Mouse (Mus musculus) embryo, embryonic 10 days (tissue): ENCODE measurements around the gene Akna.

Experiments used
- DNase-seq: peaks from one replicate; pipeline ENCODE4 v3.0.0-alpha.2; 2015; ENCODE audit warnings: low spot score

Akna gene

GRCm38 (mm10) chr4:63383474-63383873, 19.7 kb downstream of the Akna start:
- DNase-seq, result no peak

- no peak for DNase-seq
Measured at GRCm38 (mm10) chr4:63382676-63383369, 20.3 kb downstream of the Akna start.

GRCm38 (mm10) chr4:63377483-63377882, 25.7 kb downstream of the Akna start:
- DNase-seq, result no peak

GRCm38 (mm10) chr4:63375367-63375766, 27.8 kb downstream of the Akna start:
- no peak for DNase-seq

GRCm38 (mm10) chr4:63374331-63374730, 28.8 kb downstream of the Akna start:
- no peak for DNase-seq

GRCm38 (mm10) chr4:63373404-63373803, 29.8 kb downstream of the Akna start:
- DNase-seq, result no peak

- DNase-seq, result peak; percentile 58
Measured at GRCm38 (mm10) chr4:63371890-63372289, 31.3 kb downstream of the Akna start.

GRCm38 (mm10) chr4:63370897-63371296, 32.3 kb downstream of the Akna start:
- no peak for DNase-seq

- peak; percentile 91 for DNase-seq
Measured at GRCm38 (mm10) chr4:63368577-63368976, 34.6 kb downstream of the Akna start.

- no peak for DNase-seq
Measured at GRCm38 (mm10) chr4:63362150-63362549, 41.0 kb downstream of the Akna start, which contains the start of gene Orm2. Gene Orm2, plus strand, starts transcription at chr4:63362449.

- DNase-seq, result no peak
Measured at GRCm38 (mm10) chr4:63359861-63360260, 43.3 kb downstream of the Akna start.

GRCm38 (mm10) chr4:63356981-63357570, 46.1 kb downstream of the Akna start:
- DNase-seq, result peak; percentile 24

GRCm38 (mm10) chr4:63355877-63356665, 47.1 kb downstream of the Akna start, which contains the start of gene Orm3:
Gene Orm3, plus strand, starts transcription at chr4:63356162.
- no peak for DNase-seq

GRCm38 (mm10) chr4:63348524-63348923, 54.6 kb downstream of the Akna start:
- DNase-seq, result no peak

- DNase-seq, result no peak
Measured at GRCm38 (mm10) chr4:63346659-63347058, 56.5 kb downstream of the Akna start.

GRCm38 (mm10) chr4:63345261-63345660, 57.9 kb downstream of the Akna start:
- DNase-seq, result no peak

- no peak for DNase-seq
Measured at GRCm38 (mm10) chr4:63344295-63344694, 58.9 kb downstream of the Akna start, which contains the start of gene Orm1. Gene Orm1, plus strand, starts transcription at chr4:63344560.

- no peak for DNase-seq
Measured at GRCm38 (mm10) chr4:63343608-63344007, 59.5 kb downstream of the Akna start.

- DNase-seq, result no peak
Measured at GRCm38 (mm10) chr4:63342491-63342890, 60.7 kb downstream of the Akna start.

- DNase-seq, result no peak
Measured at GRCm38 (mm10) chr4:63338414-63339076, 64.6 kb downstream of the Akna start.

GRCm38 (mm10) chr4:63333403-63333802, 69.8 kb downstream of the Akna start:
- no peak for DNase-seq

GRCm38 (mm10) chr4:63323275-63323815, 79.8 kb downstream of the Akna start:
- DNase-seq, result no peak
